Mouse (Mus musculus) brain, embryonic 14.5 days (tissue): ENCODE results near the gene Gm14288. TPM values are rescaled to one million over a fixed set of nuclear protein-coding genes. Genes with fewer than 3 reads are reported as not detected.
"Not testable (repeated sequence)": the region's sequence is repeated elsewhere in the genome, so short reads cannot be mapped to it uniquely, and the experiment has no call there.

Source experiments
- DNase-seq: peaks from one replicate; pipeline ENCODE4 v3.0.0-alpha.2; 2011; ENCODE audit warnings: low read depth
- polyA plus RNA-seq: library from polyadenylated mRNA; depleted of rRNA; stranded (reverse); fragments of >200 nt; gene quantifications from 2 replicates; pipeline ENCODE4 v1.2.3, GENCODE M21; 2012; rRNA removed

Gene Gm14288
- polyA plus RNA-seq, result 2.6 and 3.7 TPM in 2 replicates

- DNase-seq, result not testable (repeated sequence)
These were observed at the start of gene Gm14288 for GRCm38 (mm10) chr2:175800993-175801392. Gm14288 (minus strand) TSS chr2:175801093.

- not testable (repeated sequence) for DNase-seq
These were observed 59.7 kb downstream of the Gm14288 start, which contains the start of gene Gm2007 for GRCm38 (mm10) chr2:175741237-175741636. Gm2007 (plus strand) TSS chr2:175741537.

Other genes with a start within 250 kb of the Gm14288 start
- gene Gm11007, start 157.1 kb downstream of the Gm14288 start, polyA plus RNA-seq, result not detected in 2 replicates
- not detected in 2 replicates for gene Zfp969, start 97.4 kb downstream of the Gm14288 start, polyA plus RNA-seq
- not detected in 2 replicates for gene Gm2007, start 59.6 kb downstream of the Gm14288 start, polyA plus RNA-seq
- 8.5 and 9.3 TPM in 2 replicates for gene Gm6710, start 68.1 kb upstream of the Gm14288 start, polyA plus RNA-seq
- gene Zfp966, start 130.0 kb upstream of the Gm14288 start, polyA plus RNA-seq, result 3.1 and 4.7 TPM in 2 replicates
- 5.8 and 10.2 TPM in 2 replicates for gene Gm2026, start 164.2 kb upstream of the Gm14288 start, polyA plus RNA-seq